35 mouse cellular contexts compared by ENCODE assay signal in genomic region chr2:69690843-69691242, GRCm38 (mm10). TPM values are rescaled to one million over a fixed set of nuclear protein-coding genes. Genes with fewer than 3 reads are reported as not detected.
"Had no signal": no experiment of that assay in that cellular context is flagged by ENCODE, and none has a peak within 500 bp of the region (broad histone marks: within the 10 kb centered on the region; RNA-seq: fewer than 3 reads in every experiment).

No protein-coding gene starts in this region.

- ATAC-seq: hindbrain, embryonic 16.5 days; hindbrain, postnatal 0 days; inflammation-experienced regulatory T-cells, adult 6 months; intestine, embryonic 15.5 days; intestine, embryonic 16.5 days; intestine, postnatal 0 days had no signal

- DNase-seq: heart, postnatal 10 days; heart, postnatal 14 days; heart, postnatal 36 days; kidney, adult 11 months; kidney, adult 18-20 months; kidney, adult 2 months; kidney, adult 8-10 months; kidney, adult 9 months; kidney, postnatal 10 days; kidney, postnatal 14 days; kidney, postnatal 25 days; kidney, postnatal 36 days; kidney, postnatal 4 days; layer of hippocampus, adult 9-11 months; layer of hippocampus, postnatal 36 days had no signal

- H3K4me1 ChIP-seq: heart, embryonic 10.5 days; heart, embryonic 12.5 days; heart, embryonic 13.5 days; heart, embryonic 15.5 days; hindbrain, embryonic 10.5 days; hindbrain, embryonic 12.5 days; hindbrain, embryonic 13.5 days; hindbrain, embryonic 15.5 days; intestine, embryonic 15.5 days; kidney, embryonic 15.5 days had no signal

- H3K27me3 ChIP-seq: heart, embryonic 12.5 days; heart, embryonic 13.5 days; heart, embryonic 15.5 days; hindbrain, embryonic 12.5 days; hindbrain, embryonic 13.5 days; hindbrain, embryonic 15.5 days; intestine, embryonic 15.5 days; kidney, embryonic 15.5 days had no signal

- H3K4me2 ChIP-seq: heart, embryonic 11.5 days; heart, embryonic 12.5 days; heart, embryonic 13.5 days; heart, embryonic 15.5 days; hindbrain, embryonic 12.5 days; hindbrain, embryonic 13.5 days; hindbrain, embryonic 14.5 days; hindbrain, embryonic 15.5 days; intestine, embryonic 15.5 days; kidney, embryonic 15.5 days had no signal

- H3K9me3 ChIP-seq: heart, embryonic 10.5 days; heart, embryonic 12.5 days; heart, embryonic 15.5 days; hindbrain, embryonic 12.5 days; hindbrain, embryonic 13.5 days; hindbrain, embryonic 15.5 days; intestine, embryonic 15.5 days; kidney, embryonic 15.5 days had no signal

- H3K27ac ChIP-seq: heart, embryonic 10.5 days; heart, embryonic 13.5 days; heart, embryonic 15.5 days; hindbrain, embryonic 10.5 days; hindbrain, embryonic 12.5 days; hindbrain, embryonic 13.5 days; hindbrain, embryonic 14.5 days; hindbrain, embryonic 15.5 days; hindbrain, postnatal 0 days; intestine, embryonic 15.5 days; kidney, embryonic 15.5 days; kidney, postnatal 0 days; layer of hippocampus, adult 2 months had no signal

- H3K9ac ChIP-seq: heart, embryonic 12.5 days; heart, embryonic 13.5 days; heart, embryonic 15.5 days; hindbrain, embryonic 12.5 days; hindbrain, embryonic 13.5 days; hindbrain, embryonic 14.5 days; hindbrain, embryonic 15.5 days; intestine, embryonic 15.5 days; kidney, embryonic 15.5 days had no signal

- H3K4me3 ChIP-seq: heart, embryonic 10.5 days; heart, embryonic 12.5 days; heart, embryonic 13.5 days; heart, embryonic 15.5 days; hindbrain, embryonic 10.5 days; hindbrain, embryonic 12.5 days; hindbrain, embryonic 13.5 days; hindbrain, embryonic 15.5 days; intestine, embryonic 15.5 days; kidney, embryonic 15.5 days; layer of hippocampus, adult 2 months had no signal

RNA-seq across cellular contexts. Expression of gene Klhl41, which starts 20.9 kb away (rescaled TPM):
- total RNA-seq: hematopoietic stem cell, adult 5-6 weeks; hindbrain, postnatal 0 days had no signal
- polyA plus RNA-seq: inflammation-experienced regulatory T-cells, adult 6 months had no signal
